12 mouse cellular contexts compared by ENCODE assay signal in genomic region chr2:52406480-52406879, GRCm38 (mm10). TPM values are rescaled to one million over a fixed set of nuclear protein-coding genes. Genes with fewer than 3 reads are reported as not detected.
A peak's percentile ranks its signal among the peaks of the same experiment; 100 is the strongest.
DNase-seq lines count a peak whose midpoint lies in the region; TF ChIP-seq lines count a peak whose summit lies in the region.
"Had no signal": no experiment of that assay in that cellular context is flagged by ENCODE, and none has a peak within 500 bp of the region (broad histone marks: within the 10 kb centered on the region; RNA-seq: fewer than 3 reads in every experiment).

No protein-coding gene starts in this region.

- DNase-seq in gastrocnemius, adult 18-20 months (ENCODE audit: low spot score): peak; percentile 45
- DNase-seq in gastrocnemius, postnatal 25 days: no peak
- DNase-seq in lung, adult 2 months: no peak
- DNase-seq in lung, postnatal 4 days: no peak
- DNase-seq in lung, postnatal 14 days: peak; percentile 22
- no peak for DNase-seq in forebrain, embryonic 10.5 days (ENCODE audit: extremely low spot score, low spot score)
- no peak for DNase-seq in spleen, postnatal 14 days (ENCODE audit: low spot score in 2 of 2)
- DNase-seq: adrenal gland, postnatal 14 days; cerebellum, adult 9-11 months; right cerebral cortex, postnatal 25 days had no signal

- H3K4me3 ChIP-seq in lung, adult 2 months (replicated peaks; ENCODE audit: extremely low read depth, low read depth, low read length): no peak overlapping the region
- H3K4me3 ChIP-seq in E14TG2a.4 (replicated peaks; ENCODE audit: low read length): no peak overlapping the region
- no peak overlapping the region for H3K4me3 ChIP-seq in forebrain, embryonic 10.5 days
- H3K4me3 ChIP-seq: lung, embryonic 15.5 days had no signal

- H3K36me3 ChIP-seq in E14TG2a.4 (ENCODE audit: insufficient read depth, low read length): peaks cover 86% of the 10 kb centered on the region
- peaks cover 95% of the 10 kb centered on the region for H3K36me3 ChIP-seq in forebrain, embryonic 10.5 days (replicated peaks)

- no peaks in the 10 kb centered on the region for H3K4me1 ChIP-seq in lung, adult 2 months (ENCODE audit: control insufficient read depth, insufficient read depth, low read length)
- no peaks in the 10 kb centered on the region for H3K4me1 ChIP-seq in E14TG2a.4 (replicated peaks; ENCODE audit: low read depth, low read length)
- no peaks in the 10 kb centered on the region for H3K4me1 ChIP-seq in forebrain, embryonic 10.5 days
- H3K4me1 ChIP-seq: lung, embryonic 15.5 days had no signal

- no peak overlapping the region for H3K27ac ChIP-seq in forebrain, embryonic 10.5 days
- H3K27ac ChIP-seq: lung, embryonic 15.5 days had no signal

- H3K9me3 ChIP-seq in E14TG2a.4 (ENCODE audit: low read length): peaks cover 22% of the 10 kb centered on the region
- peaks cover 32% of the 10 kb centered on the region for H3K9me3 ChIP-seq in forebrain, embryonic 10.5 days

- WGBS in lung, adult 2 months: 61% methylated on average over 1 of the region's 1 CpGs
- 88% methylated on average over 1 of the region's 1 CpGs for WGBS in forebrain, embryonic 10.5 days

- TF ChIP-seq CTCF in lung, adult 2 months (IDR thresholded peaks at IDR 0.05; ENCODE audit: insufficient read depth, low read length): peak; percentile 39; the same call in 1 of the 2 replicates
- TF ChIP-seq CTCF in E14TG2a.4 (conservative IDR thresholded peaks at IDR 0.05; ENCODE audit: low read length): peak; percentile 42

- TF ChIP-seq POLR2A in lung, adult 2 months (IDR thresholded peaks at IDR 0.05; ENCODE audit: borderline replicate concordance, extremely low read depth, low read depth, low read length): no peak

- no peaks in the 10 kb centered on the region for H3K27me3 ChIP-seq in E14TG2a.4 (ENCODE audit: insufficient read depth, low read length)
- H3K27me3 ChIP-seq in forebrain, embryonic 10.5 days (ENCODE audit: poor library complexity, severe bottlenecking): no peaks in the 10 kb centered on the region
- H3K27me3 ChIP-seq: lung, embryonic 15.5 days had no signal

RNA-seq across cellular contexts. Expression of gene Arl5a, which starts 18.2 kb away (rescaled TPM):
- total RNA-seq in gastrocnemius, adult 18-20 months (2021): 10 to 100 TPM; 31.5 to 32.0 TPM
- total RNA-seq in gastrocnemius, postnatal 25 days (2021): 10 to 100 TPM; 30.7 to 31.8 TPM
- 8.1 and 13.0 TPM in 2 replicates for polyA plus RNA-seq in lung, adult 2 months (2012; rRNA removed)
- 50.6 and 51.3 TPM in 2 replicates for polyA plus RNA-seq in forebrain, embryonic 10.5 days (2016; fragmentation: Nextera tagmentation; extraction: Ambion mirVana)

RNA-seq across cellular contexts. Expression of gene Neb, which starts 28.2 kb away (rescaled TPM):
- 1,000 to 10,000 TPM; 5,308 to 5,533 TPM for total RNA-seq in gastrocnemius, adult 18-20 months (2021)
- total RNA-seq in gastrocnemius, postnatal 25 days (2021): 1,000 to 10,000 TPM; 4,872 to 5,741 TPM
- polyA plus RNA-seq in lung, adult 2 months (2012; rRNA removed): 0.34 and 15.0 TPM in 2 replicates
- polyA plus RNA-seq in forebrain, embryonic 10.5 days (2016; fragmentation: Nextera tagmentation; extraction: Ambion mirVana): 0.12 and 0.31 TPM in 2 replicates

Comparison
In these comparisons a context has a peak if more than half of its experiments do, and no peak if none do; other contexts are left out.
1. DNase-seq: peak in gastrocnemius, adult 18-20 months (single experiment) and lung, postnatal 14 days (single experiment); none in gastrocnemius, postnatal 25 days (single experiment), lung, adult 2 months (single experiment), lung, postnatal 4 days (0 of 2), forebrain, embryonic 10.5 days (single experiment) and spleen, postnatal 14 days (0 of 2).